Mouse (Mus musculus): ENCODE measurements around the gene Pde4b. TPM values are rescaled to one million over a fixed set of nuclear protein-coding genes. Genes with fewer than 3 reads are reported as not detected.

The Pde4b gene
- total and polyA plus RNA-seq, 2 experiments from 2014 or later, result 49.7 to 76.2 TPM

- ATAC-seq (peak; percentile 89), DNase-seq (peak; percentile 85)
- Histone ChIP-seq H3K4me3 (ENCODE audit: low read depth, low read length) (peak overlapping the region; percentile 45), H3K9me3 (ENCODE audit: low read length) (no peaks in the 10 kb centered on the region), H3K9ac (peak overlapping the region; percentile 57), H3K27me3 (ENCODE audit: insufficient read depth, low read length) (no peaks in the 10 kb centered on the region), H3K4me1 (ENCODE audit: insufficient read depth) (peaks cover 3% of the 10 kb centered on the region; the same call in 1 of the 2 replicates), H3K27ac (ENCODE audit: low read depth, low read length) (peak overlapping the region; percentile 76), H3K4me2 (ENCODE audit: low read depth) (peak overlapping the region; percentile 60), H3K36me3 (ENCODE audit: insufficient read depth) (no peaks in the 10 kb centered on the region)
- peak; percentile 55 for TF ChIP-seq CTCF (IDR thresholded peaks at IDR 0.05; ENCODE audit: low read depth)
- WGBS, result under 1% methylated on average over 15 of the region's 15 CpGs
These were observed 167.3 kb downstream of the Pde4b start for GRCm38 (mm10) chr4:102254466-102255294.

GRCm38 (mm10) chr4:102255295-102255670, 167.9 kb downstream of the Pde4b start:
- ATAC-seq (peak; percentile 5; the same call in 1 of the 2 replicates), DNase-seq (no peak)
- no peaks in the 10 kb centered on the region for H3K27me3 ChIP-seq (ENCODE audit: insufficient read depth, low read length)
- H3K4me1 ChIP-seq (ENCODE audit: insufficient read depth), result peaks cover 3% of the 10 kb centered on the region; the same call in 1 of the 2 replicates
- H3K27ac ChIP-seq (ENCODE audit: low read depth, low read length), result peak overlapping the region; percentile 76
- no peak for TF ChIP-seq CTCF (IDR thresholded peaks at IDR 0.05; ENCODE audit: low read depth)
- peak overlapping the region; percentile 57 for H3K9ac ChIP-seq
- H3K4me2 ChIP-seq (ENCODE audit: low read depth), result peak overlapping the region; percentile 60
- 8% methylated on average over 9 of the region's 9 CpGs for WGBS
- peak overlapping the region; percentile 45 for H3K4me3 ChIP-seq (ENCODE audit: low read depth, low read length)
- no peaks in the 10 kb centered on the region for H3K9me3 ChIP-seq (ENCODE audit: low read length)
- H3K36me3 ChIP-seq (ENCODE audit: insufficient read depth), result no peaks in the 10 kb centered on the region

GRCm38 (mm10) chr4:102256170-102256960, 169.0 kb downstream of the Pde4b start:
- DNase-seq, result peak; percentile 39
- ATAC-seq, result peak; percentile 71

GRCm38 (mm10) chr4:102260216-102260615, 172.9 kb downstream of the Pde4b start:
- H3K4me3 ChIP-seq (ENCODE audit: low read depth, low read length), result no peak overlapping the region
- no peaks in the 10 kb centered on the region for H3K36me3 ChIP-seq (ENCODE audit: insufficient read depth)
- TF ChIP-seq CTCF (IDR thresholded peaks at IDR 0.05; ENCODE audit: low read depth), result no peak
- DNase-seq (no peak), ATAC-seq (no peak)
- no peak overlapping the region for H3K4me2 ChIP-seq (ENCODE audit: low read depth)
- H3K9me3 ChIP-seq (ENCODE audit: low read length), result no peaks in the 10 kb centered on the region
- H3K4me1 ChIP-seq (ENCODE audit: insufficient read depth), result no peaks in the 10 kb centered on the region
- H3K27ac ChIP-seq (ENCODE audit: low read depth, low read length), result no peak overlapping the region
- H3K27me3 ChIP-seq (ENCODE audit: insufficient read depth, low read length), result no peaks in the 10 kb centered on the region
- H3K9ac ChIP-seq, result no peak overlapping the region

More at GRCm38 (mm10) chr4:102256170-102256960, 169.0 kb downstream of the Pde4b start:
- Histone ChIP-seq H3K9ac (0 out of 2 replicates have a peak overlapping the region, but pooled peaks have one; percentile 19), H3K9me3 (ENCODE audit: low read length) (no peaks in the 10 kb centered on the region), H3K4me3 (ENCODE audit: low read depth, low read length) (peak overlapping the region; percentile 45), H3K4me1 (ENCODE audit: insufficient read depth) (peaks cover 3% of the 10 kb centered on the region; the same call in 1 of the 2 replicates), H3K4me2 (ENCODE audit: low read depth) (peak overlapping the region; percentile 60), H3K27ac (ENCODE audit: low read depth, low read length) (no peak overlapping the region), H3K27me3 (ENCODE audit: insufficient read depth, low read length) (no peaks in the 10 kb centered on the region), H3K36me3 (ENCODE audit: insufficient read depth) (no peaks in the 10 kb centered on the region)
- WGBS, result 54% methylated on average over 6 of the region's 6 CpGs
- TF ChIP-seq CTCF (IDR thresholded peaks at IDR 0.05; ENCODE audit: low read depth), result no peak

- no peak overlapping the region for H3K4me2 ChIP-seq (ENCODE audit: low read depth)
These were observed 185.0 kb downstream of the Pde4b start for GRCm38 (mm10) chr4:102272313-102272712.

GRCm38 (mm10) chr4:102272749-102273148, 185.4 kb downstream of the Pde4b start:
- Histone ChIP-seq H3K4me2 (ENCODE audit: low read depth) (no peak overlapping the region), H3K4me1 (ENCODE audit: insufficient read depth) (no peaks in the 10 kb centered on the region), H3K27me3 (ENCODE audit: insufficient read depth, low read length) (no peaks in the 10 kb centered on the region), H3K36me3 (ENCODE audit: insufficient read depth) (no peaks in the 10 kb centered on the region), H3K4me3 (ENCODE audit: low read depth, low read length) (no peak overlapping the region), H3K9ac (no peak overlapping the region), H3K27ac (ENCODE audit: low read depth, low read length) (no peak overlapping the region), H3K9me3 (ENCODE audit: low read length) (no peaks in the 10 kb centered on the region)
- 93% methylated on average over 4 of the region's 4 CpGs for WGBS
- ATAC-seq (no peak), DNase-seq (no peak)
- TF ChIP-seq CTCF (IDR thresholded peaks at IDR 0.05; ENCODE audit: low read depth), result no peak

More at GRCm38 (mm10) chr4:102272313-102272712, 185.0 kb downstream of the Pde4b start:
- WGBS, result 77% methylated on average over 3 of the region's 3 CpGs
- no peaks in the 10 kb centered on the region for H3K27me3 ChIP-seq (ENCODE audit: insufficient read depth, low read length)
- H3K27ac ChIP-seq (ENCODE audit: low read depth, low read length), result no peak overlapping the region
- DNase-seq, result no peak
- H3K9me3 ChIP-seq (ENCODE audit: low read length), result no peaks in the 10 kb centered on the region
- no peak for ATAC-seq
- no peaks in the 10 kb centered on the region for H3K4me1 ChIP-seq (ENCODE audit: insufficient read depth)
- H3K4me3 ChIP-seq (ENCODE audit: low read depth, low read length), result no peak overlapping the region
- no peak for TF ChIP-seq CTCF (IDR thresholded peaks at IDR 0.05; ENCODE audit: low read depth)
- no peaks in the 10 kb centered on the region for H3K36me3 ChIP-seq (ENCODE audit: insufficient read depth)
- H3K9ac ChIP-seq, result no peak overlapping the region
